Mouse (Mus musculus) CH12.LX (cell line): ENCODE results near the gene Iba57. TPM values are rescaled to one million over a fixed set of nuclear protein-coding genes. Genes with fewer than 3 reads are reported as not detected.

Experiments
- DNase-seq: peaks from one replicate; pipeline ENCODE4 v3.0.0-alpha.2; 2013; ENCODE audit errors: extremely low read depth
- H3K27ac ChIP-seq: 2 replicates; pipeline ENCODE4 v1.5.1; 2012; ENCODE audit warnings: low read depth, mild to moderate bottlenecking, control low read depth, moderate library complexity; ENCODE audit not compliant: insufficient read depth
- H3K27me3 ChIP-seq: replicated peaks from 2 replicates; pipeline ENCODE3; 2012; ENCODE audit warnings: inconsistent platforms
- H3K36me3 ChIP-seq, 2 experiments: replicated peaks in 1 of 2; 2 replicates each; pipeline versions ENCODE3 to v1.6.1; 2012; ENCODE audit warnings: inconsistent platforms in 1 of 2, low read length in 1 of 2, mild to moderate bottlenecking in 1 of 2, mixed read lengths in 1 of 2, moderate library complexity in 1 of 2; ENCODE audit not compliant: control insufficient read depth in 1 of 2, insufficient read depth in 1 of 2
- H3K4me1 ChIP-seq, 2 experiments: 2 replicates each; pipeline ENCODE4 v1.6.1; 2012; ENCODE audit warnings: inconsistent platforms in 1 of 2, moderate library complexity in 1 of 2; ENCODE audit not compliant: insufficient read depth in 2 of 2, control insufficient read depth in 1 of 2
- H3K4me2 ChIP-seq: 2 replicates; pipeline ENCODE4 v1.6.1; 2012; ENCODE audit warnings: low read depth, mild to moderate bottlenecking, control low read depth; ENCODE audit not compliant: poor library complexity, insufficient read depth, severe bottlenecking
- H3K4me3 ChIP-seq, 3 experiments: fragments of 150-350 bp in 1 of 3; sonication (generic) in 1 of 3; replicated peaks in 1 of 3; 2 replicates each; pipeline versions ENCODE3 to v1.5.1; 2011 to 2012; ENCODE audit warnings: low read depth in 2 of 3, low read length in 2 of 3, mild to moderate bottlenecking in 2 of 3, moderate library complexity in 2 of 3, control low read depth in 1 of 3, improper control_type of control experiment in 1 of 3, inconsistent platforms in 1 of 3, mixed read lengths in 1 of 3; ENCODE audit not compliant: poor library complexity in 1 of 3
- H3K79me2 ChIP-seq: replicated peaks from 2 replicates; pipeline ENCODE4 v1.6.1; 2012; ENCODE audit warnings: mild to moderate bottlenecking, moderate library complexity; ENCODE audit not compliant: control insufficient read depth, poor library complexity, insufficient read depth, severe bottlenecking; ENCODE audit errors: extremely low read depth
- H3K9ac ChIP-seq: 2 replicates; pipeline ENCODE4 v1.6.1; 2012; ENCODE audit warnings: low read depth, mild to moderate bottlenecking, control low read depth, moderate library complexity; ENCODE audit not compliant: insufficient read depth
- H3K9me3 ChIP-seq: replicated peaks from 2 replicates; pipeline ENCODE3; 2012; ENCODE audit warnings: low read length, inconsistent platforms, mixed read lengths
- BHLHE40 ChIP-seq: IDR thresholded peaks from 2 replicates; pipeline ENCODE4 v1.6.1; 2011; ENCODE audit warnings: mild to moderate bottlenecking, low read depth, low read length, improper control_type of control experiment
- CHD1 ChIP-seq: IDR thresholded peaks from 2 replicates; pipeline ENCODE4 v1.6.1; 2012; ENCODE audit warnings: low read depth, low read length, improper control_type of control experiment, inconsistent platforms
- CHD2 ChIP-seq: IDR thresholded peaks from 2 replicates; pipeline ENCODE4 v1.6.1; 2011; ENCODE audit warnings: low read length, improper control_type of control experiment
- CTCF ChIP-seq, 2 experiments: IDR thresholded peaks in 1 of 2; conservative IDR thresholded peaks in 1 of 2; 2 replicates each; pipeline ENCODE4 v1.5.1; 2011 to 2012; ENCODE audit warnings: low read depth in 2 of 2, low read length in 2 of 2, improper control_type of control experiment in 1 of 2, inconsistent platforms in 1 of 2, mild to moderate bottlenecking in 1 of 2, moderate library complexity in 1 of 2
- E2F4 ChIP-seq: IDR thresholded peaks from 2 replicates; pipeline ENCODE4 v1.6.1; 2011; ENCODE audit warnings: low read depth, low read length, improper control_type of control experiment; ENCODE audit not compliant: insufficient replicate concordance
- ELF1 ChIP-seq: IDR thresholded peaks from 2 replicates; pipeline ENCODE4 v1.6.1; 2014; ENCODE audit warnings: low read depth, mild to moderate bottlenecking, inconsistent platforms, low read length, improper control_type of control experiment
- EP300 ChIP-seq: IDR thresholded peaks from 2 replicates; pipeline ENCODE4 v1.6.1; 2011; ENCODE audit warnings: low read length, improper control_type of control experiment
- ETS1 ChIP-seq: conservative IDR thresholded peaks from 2 replicates; pipeline ENCODE4 v1.6.1; 2012; ENCODE audit warnings: low read depth, mild to moderate bottlenecking, inconsistent platforms, low read length, improper control_type of control experiment, moderate library complexity
- GABPA ChIP-seq: IDR thresholded peaks from 2 replicates; pipeline ENCODE4 v1.6.1; 2012; ENCODE audit warnings: low read depth, low read length, improper control_type of control experiment, inconsistent platforms; ENCODE audit not compliant: insufficient replicate concordance
- HCFC1 ChIP-seq: IDR thresholded peaks from 2 replicates; pipeline ENCODE4 v1.6.1; 2012; ENCODE audit warnings: low read depth, mild to moderate bottlenecking, inconsistent platforms, low read length, improper control_type of control experiment
- JUN ChIP-seq: IDR thresholded peaks from 2 replicates; pipeline ENCODE4 v1.6.1; 2011; ENCODE audit warnings: low read depth, mild to moderate bottlenecking, low read length, improper control_type of control experiment, moderate library complexity; ENCODE audit not compliant: insufficient read depth
- JUND ChIP-seq: conservative IDR thresholded peaks from 2 replicates; pipeline ENCODE4 v1.6.1; 2011; ENCODE audit warnings: low read depth, low read length, improper control_type of control experiment
- KAT2A ChIP-seq: IDR thresholded peaks from 2 replicates; pipeline ENCODE4 v1.6.1; 2012; ENCODE audit warnings: low read length, improper control_type of control experiment, inconsistent platforms; ENCODE audit not compliant: insufficient replicate concordance
- MAFK ChIP-seq: IDR thresholded peaks from 2 replicates; pipeline ENCODE4 v1.6.1; 2011; ENCODE audit warnings: low read length, improper control_type of control experiment; ENCODE audit not compliant: insufficient replicate concordance
- MAX ChIP-seq: IDR thresholded peaks from 2 replicates; pipeline ENCODE4 v1.6.1; 2011; ENCODE audit warnings: low read length, improper control_type of control experiment
- MAZ ChIP-seq: IDR thresholded peaks from 2 replicates; pipeline ENCODE4 v1.6.1; 2012; ENCODE audit warnings: low read depth, mild to moderate bottlenecking, inconsistent platforms, low read length, improper control_type of control experiment, moderate library complexity
- MEF2A ChIP-seq: IDR thresholded peaks from 2 replicates; pipeline ENCODE4 v1.6.1; 2014; ENCODE audit warnings: low read depth, mild to moderate bottlenecking, inconsistent platforms, low read length, improper control_type of control experiment, borderline replicate concordance
- MXI1 ChIP-seq: IDR thresholded peaks from 2 replicates; pipeline ENCODE4 v1.6.1; 2011; ENCODE audit warnings: mild to moderate bottlenecking, low read depth, low read length, improper control_type of control experiment
- MYC ChIP-seq: IDR thresholded peaks from 2 replicates; pipeline ENCODE4 v1.6.1; 2011; ENCODE audit warnings: low read depth, mild to moderate bottlenecking, improper control_type of control experiment, low read length
- NELFE ChIP-seq: IDR thresholded peaks from 2 replicates; pipeline ENCODE4 v1.6.1; 2011; ENCODE audit warnings: low read depth, low read length, improper control_type of control experiment
- NRF1 ChIP-seq: IDR thresholded peaks from 2 replicates; pipeline ENCODE4 v1.6.1; 2014; ENCODE audit warnings: low read depth, mild to moderate bottlenecking, inconsistent platforms, low read length, improper control_type of control experiment, moderate library complexity
- PAX5 ChIP-seq: IDR thresholded peaks from 2 replicates; pipeline ENCODE4 v1.6.1; 2012; ENCODE audit warnings: low read length, inconsistent platforms, mixed read lengths
- POLR2A ChIP-seq: IDR thresholded peaks from 2 replicates; pipeline ENCODE4 v1.6.1; 2011; ENCODE audit warnings: low read depth, mild to moderate bottlenecking, improper control_type of control experiment, low read length
- POLR2AphosphoS2 ChIP-seq: IDR thresholded peaks from 2 replicates; pipeline ENCODE4 v1.6.1; 2011; ENCODE audit warnings: low read depth, low read length, improper control_type of control experiment
- RAD21 ChIP-seq: IDR thresholded peaks from 2 replicates; pipeline ENCODE4 v1.6.1; 2011; ENCODE audit warnings: low read depth, mild to moderate bottlenecking, low read length, improper control_type of control experiment, moderate library complexity
- RCOR1 ChIP-seq: conservative IDR thresholded peaks from 2 replicates; pipeline ENCODE4 v1.6.1; 2012; ENCODE audit warnings: low read depth, mild to moderate bottlenecking, inconsistent platforms, low read length, improper control_type of control experiment
- SIN3A ChIP-seq: IDR thresholded peaks from 2 replicates; pipeline ENCODE4 v1.6.1; 2012; ENCODE audit warnings: low read length, improper control_type of control experiment, inconsistent platforms
- SMC3 ChIP-seq: IDR thresholded peaks from 2 replicates; pipeline ENCODE4 v1.6.1; 2011; ENCODE audit warnings: low read depth, low read length, improper control_type of control experiment
- TBP ChIP-seq: conservative IDR thresholded peaks from 2 replicates; pipeline ENCODE4 v1.6.1; 2011; ENCODE audit warnings: low read depth, low read length, improper control_type of control experiment
- TCF12 ChIP-seq: IDR thresholded peaks from 2 replicates; pipeline ENCODE4 v1.6.1; 2014; ENCODE audit warnings: low read depth, mild to moderate bottlenecking, inconsistent platforms, low read length, improper control_type of control experiment
- UBTF ChIP-seq: IDR thresholded peaks from 2 replicates; pipeline ENCODE4 v1.6.1; 2012; ENCODE audit warnings: low read depth, mild to moderate bottlenecking, inconsistent platforms, low read length, improper control_type of control experiment, moderate library complexity
- USF1 ChIP-seq: IDR thresholded peaks from 2 replicates; pipeline ENCODE4 v1.6.1; 2014; ENCODE audit warnings: low read depth, mild to moderate bottlenecking, inconsistent platforms, low read length, improper control_type of control experiment
- USF2 ChIP-seq: conservative IDR thresholded peaks from 2 replicates; pipeline ENCODE4 v1.6.1; 2011; ENCODE audit warnings: low read depth, low read length, improper control_type of control experiment
- ZC3H11A ChIP-seq: IDR thresholded peaks from 2 replicates; pipeline ENCODE4 v1.6.1; 2012; ENCODE audit warnings: low read depth, mild to moderate bottlenecking, inconsistent platforms, low read length, improper control_type of control experiment
- ZKSCAN1 ChIP-seq: IDR thresholded peaks from 2 replicates; pipeline ENCODE4 v1.6.1; 2012; ENCODE audit warnings: low read depth, inconsistent platforms, low read length, improper control_type of control experiment, borderline replicate concordance
- ZMIZ1 ChIP-seq: IDR thresholded peaks from 2 replicates; pipeline ENCODE4 v1.6.1; 2012; ENCODE audit warnings: low read depth, mild to moderate bottlenecking, inconsistent platforms, low read length, improper control_type of control experiment
- ZNF384 ChIP-seq: IDR thresholded peaks from 2 replicates; pipeline ENCODE4 v1.6.1; 2012; ENCODE audit warnings: low read depth, low read length, improper control_type of control experiment, inconsistent platforms
- dilution Hi-C: fragments of 300-500 bp; cut with MboI; formaldehyde crosslinking; loops from 2 replicates; pipeline ENCODE4 v1.14.3; 2020; ENCODE audit warnings: low sequenced_read_pairs; ENCODE audit not compliant: extremely low pct_unique_long_range_greater_than_20kb, extremely low pct_ligation_motif_present
- in situ Hi-C: fragments of 300-500 bp; cut with MboI; formaldehyde crosslinking; loops from 3 replicates; pipeline ENCODE4 v1.14.3; 2019; ENCODE audit warnings: low sequenced_read_pairs, low pct_ligation_motif_present, low pct_unique_long_range_greater_than_20kb, mixed read lengths
- polyA plus RNA-seq: library from polyadenylated mRNA; unstranded; fragments of >175 nt; gene quantifications from 2 replicates; pipeline ENCODE4 v1.2.1, GENCODE M21; 2012; ENCODE audit warnings: low read depth; ENCODE audit not compliant: insufficient read length
- total RNA-seq, 2 experiments: library from RNA; depleted of rRNA; stranded (reverse); fragments of 300-350 nt in 1 of 2; fragments of >200 nt in 1 of 2; gene quantifications; 2 replicates each; pipeline ENCODE4 v1.2.3; 2012 to 2014

Gene Iba57
- total RNA-seq (2012; rRNA removed) (7.5 and 7.9 TPM in 2 replicates), total RNA-seq (2014; rRNA removed) (3.6 and 4.0 TPM in 2 replicates), polyA plus RNA-seq (4.6 and 5.1 TPM in 2 replicates)

- Histone ChIP-seq H3K79me2 (no peaks in the 10 kb centered on the region), H3K4me2 (peak within 1 kb of the TSS; percentile 87), H3K36me3 (peaks cover 0 to 6% of the 10 kb centered on the region in 2 experiments), H3K9me3 (no peaks in the 10 kb centered on the region), H3K4me1 (peaks cover 29 to 53% of the 10 kb centered on the region in 2 experiments), H3K27ac (peak within 1 kb of the TSS; percentile 95), H3K4me3 (peak within 1 kb of the TSS; percentile 63 to 84 (median 67)), H3K9ac (peak within 1 kb of the TSS; percentile 82), H3K27me3 (no peaks in the 10 kb centered on the region)
- TF ChIP-seq ZKSCAN1 (no peak), TCF12 (peak; percentile 88), EP300 (no peak), HCFC1 (peak; percentile 85), UBTF (0 out of 2 replicates have a peak, but pooled peaks have one; percentile 49), USF1 (no peak), TBP (peak; percentile 55; the same call in 1 of the 2 replicates), POLR2A (peak; percentile 95), SMC3 (0 out of 2 replicates have a peak, but pooled peaks have one; percentile 11), PAX5 (no peak), NRF1 (peak; percentile 85), MYC (peak; percentile 69; the same call in 1 of the 2 replicates), POLR2AphosphoS2 (peak; percentile 93), CHD1 (no peak), ZC3H11A (no peak), MEF2A (peak; percentile 57; the same call in 1 of the 2 replicates), JUND (peak; percentile 72), SIN3A (peak; percentile 89), MXI1 (peak; percentile 83), ZMIZ1 (peak; percentile 92), USF2 (no peak), CHD2 (0 out of 2 replicates have a peak, but pooled peaks have one; percentile 30), MAX (peak; percentile 85), GABPA (peak; percentile 9; the same call in 1 of the 2 replicates), ELF1 (peak; percentile 99), MAZ (peak; percentile 97), RCOR1 (no peak; the same call in 1 of the 2 replicates), JUN (peak; percentile 84), RAD21 (no peak), BHLHE40 (peak; percentile 98), CTCF (conservative IDR thresholded peaks at IDR 0.05 in 1 of 2, IDR thresholded peaks at IDR 0.05 in 1 of 2; ENCODE audit: low read depth in 2 of 2, low read length in 2 of 2) (peak in 1 of 2 experiments; percentile 49; a peak in 2 of 4 replicates), E2F4 (no peak), KAT2A (peak; percentile 79; the same call in 1 of the 2 replicates), MAFK (no peak), ZNF384 (no peak), NELFE (peak; percentile 97), ETS1 (peak; percentile 78)
- DNase-seq = peak; percentile 99
- dilution Hi-C loops (no loop called here), in situ Hi-C loops (no loop called here)
Measured at GRCm38 (mm10) chr11:59163255-59164236, at the start of gene Iba57. Iba57 (minus strand) TSS chr11:59163739.
